Mouse (Mus musculus): ENCODE data around the gene Purb. TPM values are rescaled to one million over a fixed set of nuclear protein-coding genes. Genes with fewer than 3 reads are reported as not detected.

Purb gene
- 6.3 and 8.7 TPM in 2 replicates for polyA plus RNA-seq (2012; rRNA removed)

- 9% methylated on average over 75 of the region's 76 CpGs for WGBS
- peak within 1 kb of the TSS; percentile 96 for H3K4me3 ChIP-seq (ENCODE audit: extremely low read depth, insufficient read depth, insufficient read length)
- TF ChIP-seq POLR2A (IDR thresholded peaks at IDR 0.05; ENCODE audit: low read depth, low read length) (peak; percentile 53), CTCF (IDR thresholded peaks at IDR 0.05; ENCODE audit: extremely low read depth, insufficient read depth, insufficient read length, insufficient replicate concordance) (no peak)
- H3K36me3 ChIP-seq (ENCODE audit: control insufficient read depth, insufficient read depth, low read length): peaks cover 5% of the 10 kb centered on the region
- peak; percentile 74 to 91 for DNase-seq (ENCODE audit: low read depth in 1 of 2, low spot score in 2 of 2)
- H3K4me1 ChIP-seq (ENCODE audit: control insufficient read depth, insufficient read depth, insufficient read length): peaks cover 4% of the 10 kb centered on the region; the same call in 1 of the 2 replicates
- peak within 1 kb of the TSS; percentile 99 for H3K27ac ChIP-seq (ENCODE audit: insufficient read depth, low read length)
- H3K27me3 ChIP-seq (ENCODE audit: control insufficient read depth, insufficient read depth, low read length): peaks cover 1% of the 10 kb centered on the region; the same call in 1 of the 2 replicates
These were observed at the start of gene Purb for GRCm38 (mm10) chr11:6475867-6476484. Gene Purb, minus strand, starts transcription at chr11:6475917.

GRCm38 (mm10) chr11:6525241-6525640 is 49.5 kb upstream of the Purb start:
- H3K4me3 ChIP-seq (ENCODE audit: extremely low read depth, insufficient read depth, insufficient read length): no peak overlapping the region
- TF ChIP-seq CTCF (IDR thresholded peaks at IDR 0.05; ENCODE audit: extremely low read depth, insufficient read depth, insufficient read length, insufficient replicate concordance): no peak
- TF ChIP-seq POLR2A (IDR thresholded peaks at IDR 0.05; ENCODE audit: low read depth, low read length): no peak
- 93% methylated on average over 1 of the region's 1 CpGs for WGBS

GRCm38 (mm10) chr11:6524880-6525238 is 49.1 kb upstream of the Purb start:
- no peak overlapping the region for H3K4me3 ChIP-seq (ENCODE audit: extremely low read depth, insufficient read depth, insufficient read length)
- no peaks in the 10 kb centered on the region for H3K27me3 ChIP-seq (ENCODE audit: control insufficient read depth, insufficient read depth, low read length)
- peaks cover 15% of the 10 kb centered on the region; the same call in 1 of the 2 replicates for H3K4me1 ChIP-seq (ENCODE audit: control insufficient read depth, insufficient read depth, insufficient read length)
- WGBS: 88% methylated on average over 4 of the region's 4 CpGs
- no peak for TF ChIP-seq CTCF (IDR thresholded peaks at IDR 0.05; ENCODE audit: extremely low read depth, insufficient read depth, insufficient read length, insufficient replicate concordance)
- TF ChIP-seq POLR2A (IDR thresholded peaks at IDR 0.05; ENCODE audit: low read depth, low read length): no peak
- peaks cover 14% of the 10 kb centered on the region for H3K36me3 ChIP-seq (ENCODE audit: control insufficient read depth, insufficient read depth, low read length)
- no peak for DNase-seq (ENCODE audit: low read depth in 1 of 2, low spot score in 2 of 2)
- H3K27ac ChIP-seq (ENCODE audit: insufficient read depth, low read length): no peak overlapping the region

More at GRCm38 (mm10) chr11:6525241-6525640, 49.5 kb upstream of the Purb start:
- DNase-seq (ENCODE audit: low read depth in 1 of 2, low spot score in 2 of 2): no peak
- Histone ChIP-seq H3K27ac (ENCODE audit: insufficient read depth, low read length) (no peak overlapping the region), H3K36me3 (ENCODE audit: control insufficient read depth, insufficient read depth, low read length) (peaks cover 14% of the 10 kb centered on the region), H3K27me3 (ENCODE audit: control insufficient read depth, insufficient read depth, low read length) (no peaks in the 10 kb centered on the region), H3K4me1 (ENCODE audit: control insufficient read depth, insufficient read depth, insufficient read length) (peaks cover 15% of the 10 kb centered on the region; the same call in 1 of the 2 replicates)

- DNase-seq (ENCODE audit: low read depth in 1 of 2, low spot score in 2 of 2): no peak
- WGBS: 88% methylated on average over 8 of the region's 8 CpGs
- H3K27ac ChIP-seq (ENCODE audit: insufficient read depth, low read length): no peak overlapping the region
These were observed 48.6 kb upstream of the Purb start for GRCm38 (mm10) chr11:6524165-6524879.

GRCm38 (mm10) chr11:6523662-6524088 is 48.0 kb upstream of the Purb start:
- WGBS: 24% methylated on average over 1 of the region's 1 CpGs
- Histone ChIP-seq H3K4me3 (ENCODE audit: extremely low read depth, insufficient read depth, insufficient read length) (no peak overlapping the region), H3K27ac (ENCODE audit: insufficient read depth, low read length) (0 out of 2 replicates have a peak overlapping the region, but pooled peaks have one; percentile 54), H3K27me3 (ENCODE audit: control insufficient read depth, insufficient read depth, low read length) (no peaks in the 10 kb centered on the region), H3K36me3 (ENCODE audit: control insufficient read depth, insufficient read depth, low read length) (peaks cover 15% of the 10 kb centered on the region), H3K4me1 (ENCODE audit: control insufficient read depth, insufficient read depth, insufficient read length) (peaks cover 22% of the 10 kb centered on the region; the same call in 1 of the 2 replicates)
- no peak for DNase-seq (ENCODE audit: low read depth in 1 of 2, low spot score in 2 of 2)
- no peak for TF ChIP-seq CTCF (IDR thresholded peaks at IDR 0.05; ENCODE audit: extremely low read depth, insufficient read depth, insufficient read length, insufficient replicate concordance)
- TF ChIP-seq POLR2A (IDR thresholded peaks at IDR 0.05; ENCODE audit: low read depth, low read length): no peak

More at GRCm38 (mm10) chr11:6524165-6524879, 48.6 kb upstream of the Purb start:
- H3K4me1 ChIP-seq (ENCODE audit: control insufficient read depth, insufficient read depth, insufficient read length): peaks cover 15% of the 10 kb centered on the region; the same call in 1 of the 2 replicates
- TF ChIP-seq POLR2A (IDR thresholded peaks at IDR 0.05; ENCODE audit: low read depth, low read length): no peak
- no peaks in the 10 kb centered on the region for H3K27me3 ChIP-seq (ENCODE audit: control insufficient read depth, insufficient read depth, low read length)
- no peak overlapping the region for H3K4me3 ChIP-seq (ENCODE audit: extremely low read depth, insufficient read depth, insufficient read length)
- H3K36me3 ChIP-seq (ENCODE audit: control insufficient read depth, insufficient read depth, low read length): peaks cover 14% of the 10 kb centered on the region

GRCm38 (mm10) chr11:6522782-6523525 is 47.2 kb upstream of the Purb start:
- Histone ChIP-seq H3K4me1 (ENCODE audit: control insufficient read depth, insufficient read depth, insufficient read length) (peaks cover 23% of the 10 kb centered on the region; the same call in 1 of the 2 replicates), H3K27ac (ENCODE audit: insufficient read depth, low read length) (peak overlapping the region; percentile 54; the same call in 1 of the 2 replicates), H3K36me3 (ENCODE audit: control insufficient read depth, insufficient read depth, low read length) (peaks cover 21% of the 10 kb centered on the region), H3K27me3 (ENCODE audit: control insufficient read depth, insufficient read depth, low read length) (no peaks in the 10 kb centered on the region), H3K4me3 (ENCODE audit: extremely low read depth, insufficient read depth, insufficient read length) (no peak overlapping the region)
- WGBS: 32% methylated on average over 9 of the region's 9 CpGs
- TF ChIP-seq POLR2A (IDR thresholded peaks at IDR 0.05; ENCODE audit: low read depth, low read length): no peak
- no peak for TF ChIP-seq CTCF (IDR thresholded peaks at IDR 0.05; ENCODE audit: extremely low read depth, insufficient read depth, insufficient read length, insufficient replicate concordance)
- peak; percentile 57 to 61 for DNase-seq (ENCODE audit: low read depth in 1 of 2, low spot score in 2 of 2)
